Mouse (Mus musculus): Measurements from ENCODE around the gene S100a7a.

Gene S100a7a

DNA sequence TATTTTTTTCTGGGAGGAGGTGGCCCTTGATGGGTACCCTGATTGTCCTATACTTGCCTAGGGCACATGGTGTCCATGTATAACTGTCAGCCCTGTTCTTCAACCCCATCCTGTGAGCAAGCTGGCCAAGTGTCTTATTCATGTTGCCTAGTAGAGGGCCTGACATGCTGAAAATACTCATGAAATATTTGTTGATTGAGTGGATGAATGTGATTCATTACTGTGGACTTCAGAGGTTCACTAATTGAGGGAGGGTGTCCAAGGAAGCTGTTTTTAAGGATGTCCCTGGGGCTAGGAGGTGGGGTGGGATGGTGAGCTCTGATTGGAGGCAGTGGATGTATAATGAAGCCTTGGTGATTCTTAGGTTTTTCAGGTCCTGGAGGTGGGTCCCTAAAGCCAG lies at the start of gene S100a7a:
Gene S100a7a (plus strand): TSS at position 301 of the 400 bp plus-strand sequence.
- DNase-seq: no peak

DNA sequence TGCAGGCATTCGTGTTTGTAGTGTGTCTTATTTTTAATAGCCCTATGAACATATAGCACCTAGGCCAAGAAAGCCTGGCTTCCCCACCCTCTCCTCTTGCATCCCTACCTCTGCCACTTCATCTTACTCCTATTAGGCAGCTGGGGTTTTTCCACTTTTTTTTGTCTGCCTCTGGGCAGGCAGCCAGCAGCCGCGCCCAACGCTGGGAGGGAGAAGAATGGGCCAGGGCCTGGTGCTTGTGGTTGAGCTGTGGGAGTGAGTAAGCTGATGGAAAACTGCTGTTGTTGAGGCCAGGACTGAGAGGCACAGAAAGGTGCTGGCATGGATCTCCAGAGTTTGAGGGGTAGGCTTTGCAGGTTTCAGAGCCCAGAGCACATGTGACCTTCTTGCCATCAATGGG lies 49.4 kb upstream of the S100a7a start:
- peak; percentile 38 for DNase-seq

DNA sequence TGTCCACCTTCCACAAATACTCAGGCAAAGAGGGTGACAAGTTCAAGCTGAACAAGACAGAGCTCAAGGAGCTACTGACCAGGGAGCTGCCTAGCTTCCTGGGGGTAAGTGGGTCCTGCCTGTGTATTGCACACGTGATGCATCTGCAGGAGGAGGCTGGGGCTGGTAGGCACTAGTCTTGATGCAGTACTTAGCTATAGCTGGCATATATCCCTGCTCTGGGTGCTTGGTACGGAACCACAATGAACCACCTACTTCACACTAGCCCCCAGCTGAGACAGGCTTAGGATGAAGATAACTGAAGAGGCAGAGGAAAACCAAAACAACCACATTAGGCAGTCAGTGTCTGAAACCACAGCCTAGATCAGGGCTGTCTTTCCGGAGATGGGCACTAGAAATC lies 48.8 kb upstream of the S100a7a start:
- DNase-seq: no peak

DNA sequence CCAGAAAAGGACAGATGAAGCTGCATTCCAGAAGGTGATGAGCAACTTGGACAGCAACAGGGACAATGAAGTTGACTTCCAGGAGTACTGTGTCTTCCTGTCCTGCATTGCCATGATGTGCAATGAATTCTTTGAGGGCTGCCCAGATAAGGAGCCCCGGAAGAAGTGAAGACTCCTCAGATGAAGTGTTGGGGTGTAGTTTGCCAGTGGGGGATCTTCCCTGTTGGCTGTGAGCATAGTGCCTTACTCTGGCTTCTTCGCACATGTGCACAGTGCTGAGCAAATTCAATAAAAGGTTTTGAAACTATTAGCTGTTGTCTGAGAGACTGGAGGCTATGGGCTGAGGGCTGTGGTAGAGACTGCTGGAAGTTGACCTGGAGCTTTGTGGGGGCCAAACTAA lies 48.1 kb upstream of the S100a7a start:
- DNase-seq: no peak

DNA sequence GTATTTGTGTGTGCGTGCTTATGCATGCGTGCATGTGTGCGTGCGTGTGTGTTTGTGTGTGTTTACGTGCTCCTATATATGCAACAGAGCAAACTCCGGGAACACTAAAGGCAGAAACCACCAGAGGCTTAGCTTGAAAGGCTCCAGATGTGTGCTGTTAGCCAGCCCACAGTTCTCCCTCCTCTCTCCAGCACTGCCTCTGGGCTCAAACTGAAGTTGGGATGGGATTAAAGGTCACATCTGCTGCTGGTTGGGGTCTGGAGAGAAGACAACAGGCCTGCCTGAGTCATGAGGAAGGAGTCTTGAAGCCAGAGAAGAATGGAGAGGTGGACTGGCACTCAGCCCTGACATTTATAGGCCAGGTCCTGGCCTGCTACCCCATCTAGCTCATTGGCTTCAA lies 47.6 kb upstream of the S100a7a start:
- no peak for DNase-seq

DNA sequence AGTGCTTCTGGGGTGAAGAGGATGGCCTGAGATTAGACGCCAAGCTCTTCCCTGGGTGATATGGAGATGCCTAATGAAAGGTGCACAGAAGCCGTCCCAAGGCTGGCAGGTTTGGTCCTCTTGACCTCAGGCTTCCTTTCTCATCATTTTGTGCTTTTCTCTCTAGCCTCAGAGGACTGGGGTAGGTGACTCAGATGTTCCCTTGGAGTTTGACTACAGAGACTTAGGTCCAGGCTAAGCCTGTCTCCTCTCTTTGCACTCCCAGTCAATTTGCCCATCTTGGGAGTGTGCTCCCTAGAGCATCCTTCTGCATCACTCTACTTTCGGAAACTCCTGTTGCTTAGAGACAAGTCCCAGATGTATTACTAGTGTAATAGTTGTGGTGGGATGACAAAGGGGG lies 46.5 kb upstream of the S100a7a start:
- DNase-seq: no peak

DNA sequence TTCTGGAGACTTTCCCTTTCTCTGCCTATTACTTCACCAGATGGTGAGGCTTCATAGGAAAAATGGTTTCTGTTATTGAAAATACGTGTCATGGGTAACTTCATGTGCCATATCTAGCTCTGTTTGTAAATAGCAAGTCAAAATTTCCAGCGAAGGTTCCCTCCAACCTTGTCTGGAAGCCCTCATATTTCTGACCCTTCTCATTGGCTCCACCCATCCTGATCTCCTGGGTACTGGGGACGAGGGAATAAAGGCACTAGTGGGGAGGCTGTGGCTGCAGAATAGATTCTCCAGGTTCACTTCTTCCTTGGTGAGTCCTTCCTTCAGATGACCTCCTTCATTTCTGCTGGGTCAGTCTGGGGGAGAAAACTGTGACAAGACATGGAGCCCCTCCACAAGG lies 45.6 kb upstream of the S100a7a start, which contains the start of gene S100a5:
Gene S100a5 (plus strand): TSS at position 301 of the 400 bp plus-strand sequence.
- no peak for DNase-seq

DNA sequence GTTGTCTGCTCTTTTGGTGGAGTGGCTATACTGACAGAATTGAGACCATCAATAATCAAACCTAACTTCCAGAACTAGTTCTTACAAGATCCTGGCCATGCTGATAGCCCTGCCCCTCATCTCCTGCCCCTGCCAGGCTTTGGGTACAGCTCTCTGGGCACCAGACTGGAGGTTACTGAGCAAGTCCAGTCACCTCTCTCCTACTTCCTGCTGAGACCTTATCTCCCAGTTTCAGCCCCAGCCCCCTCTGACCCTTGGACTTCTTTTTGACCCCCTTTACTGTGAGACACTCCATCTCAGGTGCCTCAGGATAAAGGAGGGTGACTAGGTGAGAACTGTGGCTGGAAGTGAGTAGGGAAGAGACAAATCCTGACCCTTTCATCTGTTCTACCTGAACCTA lies 44.7 kb upstream of the S100a7a start:
- no peak for DNase-seq

DNA sequence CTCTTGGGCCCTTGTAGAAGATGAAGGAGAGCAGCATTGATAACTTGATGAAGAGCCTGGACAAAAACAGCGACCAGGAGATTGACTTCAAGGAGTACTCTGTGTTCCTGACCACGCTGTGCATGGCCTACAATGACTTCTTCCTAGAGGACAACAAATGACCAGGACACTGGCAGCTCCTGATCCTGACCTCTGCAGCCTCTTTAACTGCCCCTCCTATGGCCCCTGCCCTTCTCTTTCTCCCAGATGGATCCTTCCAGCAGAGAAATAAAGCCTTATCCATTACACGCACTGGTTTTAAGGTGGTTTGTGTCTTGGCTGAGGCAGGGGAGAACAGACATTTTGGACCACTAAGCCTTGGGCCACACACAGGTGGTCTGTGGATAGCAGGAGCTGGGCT lies 42.3 kb upstream of the S100a7a start:
- no peak for DNase-seq

DNA sequence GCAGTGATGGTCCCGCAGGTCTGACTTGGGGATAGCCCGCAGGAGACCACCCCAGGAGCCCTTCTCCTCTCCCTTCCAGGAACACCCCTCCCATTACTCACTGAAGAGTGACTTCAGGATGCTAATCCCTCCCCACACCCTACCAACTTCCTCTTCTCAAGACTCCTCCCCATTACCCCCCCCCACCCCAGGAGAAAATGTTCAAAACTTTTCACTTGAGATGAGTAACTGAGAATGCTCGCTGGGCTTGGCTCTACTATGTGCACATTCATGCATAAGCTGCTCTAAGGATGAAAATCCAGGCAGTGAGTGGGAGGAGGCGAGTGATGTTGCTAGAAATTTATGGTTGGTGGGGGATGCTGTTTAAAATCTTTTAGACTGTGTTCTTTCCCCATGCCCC lies 41.8 kb upstream of the S100a7a start:
- no peak for DNase-seq

DNA sequence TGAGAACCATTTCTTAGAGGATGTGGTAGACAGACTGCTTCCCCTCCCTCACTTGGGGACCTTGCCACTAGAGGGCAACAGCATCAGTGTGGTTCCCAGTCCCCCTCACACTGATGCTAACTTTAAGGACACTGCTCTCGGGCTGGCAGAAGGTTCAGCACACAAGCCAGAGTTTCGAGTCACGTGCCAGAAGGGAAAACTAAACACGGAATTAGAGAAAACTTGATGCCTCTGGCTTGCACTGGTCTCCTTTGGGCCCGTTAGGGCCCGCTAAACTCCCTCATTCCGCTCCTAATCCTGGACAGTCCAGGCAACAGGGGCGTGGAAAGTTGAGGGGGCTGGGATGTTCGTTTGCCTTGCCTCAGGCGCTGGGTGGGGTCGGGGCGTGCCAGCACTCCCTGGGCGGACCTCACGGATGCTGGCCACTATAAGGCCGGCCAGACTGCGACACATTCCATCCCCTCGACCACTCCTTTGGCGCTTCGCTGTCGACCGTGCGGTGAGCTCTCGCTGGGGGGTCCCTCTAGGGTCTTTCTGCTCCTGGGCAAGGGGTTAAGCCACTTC lies 41.0 kb upstream of the S100a7a start, which contains the start of gene S100a6:
Gene S100a6 (plus strand): TSS at position 155 of the 564 bp plus-strand sequence.
- DNase-seq: peak; percentile 38

DNA sequence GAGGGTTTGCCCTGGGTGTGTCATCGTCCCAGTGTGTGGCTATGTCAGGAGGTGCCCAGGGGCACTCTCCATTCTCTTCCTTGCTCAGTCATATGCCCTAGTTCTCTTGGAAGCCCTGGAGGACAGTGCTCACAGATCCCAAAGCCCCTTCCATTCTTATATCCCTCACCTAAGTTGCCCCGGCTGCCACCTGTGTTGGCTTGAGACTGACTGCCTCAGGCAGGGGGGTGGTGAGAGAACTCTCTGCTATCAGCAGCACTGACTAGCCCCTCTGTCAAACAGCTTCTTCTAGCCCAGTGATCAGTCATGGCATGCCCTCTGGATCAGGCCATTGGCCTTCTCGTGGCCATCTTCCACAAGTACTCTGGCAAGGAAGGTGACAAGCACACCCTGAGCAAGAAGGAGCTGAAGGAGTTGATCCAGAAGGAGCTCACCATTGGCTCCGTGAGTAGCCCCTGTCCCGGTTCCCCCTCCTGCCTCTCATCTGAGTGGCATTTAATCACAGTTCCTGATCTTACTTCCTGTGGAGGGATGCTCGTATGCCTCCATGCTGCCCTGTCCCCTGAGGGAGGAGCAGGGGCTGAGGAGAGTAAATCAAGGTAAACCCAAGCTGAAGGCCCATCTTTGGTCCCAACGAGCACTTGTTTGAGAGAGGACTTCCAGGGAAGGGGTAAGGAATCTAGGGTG lies 40.2 kb upstream of the S100a7a start:
- no peak for DNase-seq

DNA sequence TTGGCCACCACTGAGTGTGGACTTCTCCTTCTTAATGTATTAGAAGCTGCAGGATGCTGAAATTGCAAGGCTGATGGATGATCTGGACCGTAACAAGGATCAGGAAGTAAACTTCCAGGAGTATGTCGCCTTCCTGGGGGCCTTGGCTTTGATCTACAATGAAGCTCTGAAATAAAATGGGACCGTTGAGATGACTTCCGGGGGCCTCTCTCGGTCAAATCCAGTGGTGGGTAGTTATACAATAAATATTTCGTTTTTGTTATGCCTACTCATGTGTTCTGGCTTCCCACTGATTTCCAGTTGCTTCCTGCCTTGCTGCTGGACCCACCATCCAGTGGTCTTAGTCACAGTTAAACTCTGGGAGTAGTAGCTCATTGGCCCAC lies 39.7 kb upstream of the S100a7a start:
- DNase-seq: no peak

DNA sequence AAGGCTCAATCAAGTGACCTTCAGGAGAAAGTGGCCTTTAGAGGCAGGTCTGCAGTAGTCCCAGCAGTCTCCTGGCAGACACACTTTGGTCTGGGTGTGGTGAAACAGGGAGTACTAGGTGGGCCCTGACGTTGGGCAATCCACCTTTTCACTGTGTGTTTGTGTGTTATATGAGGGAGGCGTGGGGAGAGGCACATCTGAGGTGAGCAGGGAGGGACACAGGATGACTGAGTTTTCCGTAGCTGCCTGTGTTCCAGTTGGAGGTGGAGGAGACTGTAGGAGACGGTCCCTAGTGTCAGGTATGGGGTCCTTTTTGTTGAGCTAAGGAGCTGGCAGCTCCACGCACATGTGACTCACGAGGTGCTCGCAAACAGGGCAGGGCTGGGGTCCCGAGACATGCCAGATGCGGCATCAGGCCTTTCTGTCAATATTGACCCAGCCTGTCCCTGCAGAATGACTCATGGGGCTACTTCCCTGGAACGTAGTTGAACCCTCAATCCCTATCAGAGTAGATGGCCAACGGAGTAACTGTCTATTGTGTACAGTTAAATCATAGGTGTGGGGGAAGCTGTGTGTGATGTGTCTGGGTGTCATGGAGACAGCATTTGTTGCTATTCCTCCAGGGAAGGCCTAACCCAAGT lies 39.1 kb upstream of the S100a7a start:
- no peak for DNase-seq

DNA sequence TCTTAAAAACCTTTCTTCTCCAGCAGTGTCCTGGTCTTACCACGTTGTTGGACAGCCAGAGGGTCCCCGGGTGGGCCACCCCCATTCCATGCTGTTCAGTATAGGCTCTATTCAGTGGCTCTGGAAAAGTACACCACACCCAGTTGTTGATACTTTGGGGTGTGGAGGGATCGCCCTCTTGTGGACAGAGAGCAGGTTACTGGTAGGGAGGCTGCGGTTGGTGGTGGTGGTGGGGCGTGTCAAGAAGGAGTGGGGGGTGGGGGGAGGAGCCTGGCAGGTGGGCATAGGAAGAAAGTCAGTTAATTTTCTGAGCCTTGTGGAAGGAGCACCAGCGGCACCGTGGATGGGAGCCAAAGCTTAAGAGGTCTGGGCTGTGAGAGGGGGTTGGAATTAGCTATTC lies 38.4 kb upstream of the S100a7a start:
- DNase-seq: peak; percentile 40

DNA sequence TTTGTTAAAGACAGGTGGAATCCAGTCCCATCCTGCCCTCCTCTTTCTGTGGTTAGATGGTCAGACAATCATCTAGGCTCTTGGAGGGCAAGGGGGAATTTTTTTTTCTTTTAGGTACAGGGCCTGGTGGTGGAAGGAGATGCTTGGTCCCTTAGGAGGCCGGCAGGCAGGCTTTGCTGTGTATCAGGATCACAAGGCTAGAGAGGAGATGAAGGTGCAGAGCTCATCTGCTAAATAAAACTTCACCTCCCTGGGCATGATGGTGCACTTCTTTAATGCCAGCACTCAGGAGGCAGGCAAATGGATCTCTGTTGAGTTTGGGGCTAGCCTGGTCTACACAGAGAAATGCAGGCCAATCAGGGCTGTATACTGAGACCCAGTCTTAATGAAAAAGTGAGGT lies 37.9 kb upstream of the S100a7a start:
- no peak for DNase-seq

DNA sequence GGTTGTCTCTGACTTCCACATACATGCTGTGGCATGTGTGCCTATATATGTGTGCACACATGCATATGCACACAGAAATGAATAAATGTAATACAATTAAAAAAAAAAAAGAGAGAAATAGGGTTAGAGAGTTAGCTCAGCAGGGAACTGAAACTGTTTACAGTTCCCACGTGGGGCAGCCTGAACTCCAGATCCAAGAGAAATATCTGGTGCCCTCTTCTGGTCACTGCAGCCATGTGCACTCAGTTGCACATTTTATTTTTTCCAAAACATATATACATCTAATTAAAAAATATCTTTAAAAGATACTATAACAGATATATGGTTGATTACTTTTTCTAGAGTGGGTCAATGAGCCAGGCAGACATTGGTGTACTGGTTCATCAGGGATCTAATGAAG lies 36.2 kb upstream of the S100a7a start:
- DNase-seq: no peak

DNA sequence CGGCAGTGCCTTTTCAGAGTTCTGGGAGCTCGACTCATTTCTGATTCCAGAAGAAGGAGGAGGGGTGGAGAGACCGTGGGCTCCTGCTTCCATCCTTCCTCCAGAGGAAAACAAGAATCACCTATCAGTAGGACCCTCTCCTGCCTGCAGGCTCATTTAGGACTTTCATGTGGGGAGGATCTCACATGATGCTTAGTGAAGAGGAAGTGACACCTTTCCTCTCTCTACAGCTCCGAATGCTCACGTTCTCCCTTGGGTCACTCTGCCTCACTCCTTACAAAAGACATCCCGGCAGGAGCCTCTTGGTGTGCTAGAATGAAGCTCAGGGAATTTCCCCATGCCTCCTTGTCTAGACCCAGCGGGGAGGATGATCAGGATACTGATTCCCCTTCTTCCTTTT lies 32.3 kb upstream of the S100a7a start:
- no peak for DNase-seq

DNA sequence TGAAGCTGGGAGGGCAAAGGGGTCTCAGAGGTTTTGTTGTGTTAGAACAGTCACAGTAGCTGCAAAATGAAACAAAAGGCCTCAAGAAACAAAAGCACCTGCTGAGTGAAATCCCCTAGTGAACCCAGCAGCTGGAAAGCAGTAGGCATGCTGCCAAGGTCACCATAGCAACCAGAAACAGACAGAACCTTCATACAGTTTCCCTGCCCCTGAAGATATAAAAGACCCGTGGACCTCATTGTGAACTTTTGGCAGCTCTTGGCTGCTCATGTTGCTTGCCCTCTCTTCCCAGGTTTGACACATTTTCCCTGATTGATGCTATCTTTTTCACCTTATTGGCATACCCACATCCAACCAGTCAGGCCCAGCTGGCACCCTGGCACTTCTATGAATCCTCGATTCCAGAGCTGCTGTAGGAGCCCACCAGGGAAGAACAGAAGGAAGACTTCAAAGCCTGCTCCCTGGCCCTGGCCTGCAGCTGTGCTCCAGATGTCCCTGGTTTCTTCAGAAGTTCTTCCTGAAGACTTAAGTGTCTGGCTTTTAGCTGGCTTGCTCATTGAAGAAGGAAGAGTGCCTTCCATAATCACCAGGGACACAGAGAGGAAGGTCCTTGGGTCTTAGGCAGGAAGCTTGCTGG lies 30.3 kb upstream of the S100a7a start:
- DNase-seq: peak; percentile 71

DNA sequence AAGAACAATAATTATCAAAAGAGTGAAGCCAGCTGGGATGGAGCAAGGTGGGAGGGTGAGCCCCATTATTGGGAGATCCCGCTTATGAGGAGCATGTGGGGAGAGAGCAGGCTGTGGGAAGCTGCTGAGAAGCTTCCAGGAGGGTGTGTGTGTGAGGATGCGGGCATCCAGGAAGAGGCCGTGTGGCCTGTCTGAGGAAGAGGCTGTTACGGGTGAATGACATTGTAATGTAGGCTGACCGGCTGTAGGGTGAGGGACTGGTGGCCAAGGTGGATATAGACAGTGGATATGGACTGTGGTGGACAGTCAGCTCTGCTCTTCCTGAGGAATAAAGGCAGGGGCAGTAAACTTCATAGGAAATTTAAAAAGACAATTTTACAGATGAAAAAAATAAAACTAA lies 28.3 kb upstream of the S100a7a start:
- no peak for DNase-seq

DNA sequence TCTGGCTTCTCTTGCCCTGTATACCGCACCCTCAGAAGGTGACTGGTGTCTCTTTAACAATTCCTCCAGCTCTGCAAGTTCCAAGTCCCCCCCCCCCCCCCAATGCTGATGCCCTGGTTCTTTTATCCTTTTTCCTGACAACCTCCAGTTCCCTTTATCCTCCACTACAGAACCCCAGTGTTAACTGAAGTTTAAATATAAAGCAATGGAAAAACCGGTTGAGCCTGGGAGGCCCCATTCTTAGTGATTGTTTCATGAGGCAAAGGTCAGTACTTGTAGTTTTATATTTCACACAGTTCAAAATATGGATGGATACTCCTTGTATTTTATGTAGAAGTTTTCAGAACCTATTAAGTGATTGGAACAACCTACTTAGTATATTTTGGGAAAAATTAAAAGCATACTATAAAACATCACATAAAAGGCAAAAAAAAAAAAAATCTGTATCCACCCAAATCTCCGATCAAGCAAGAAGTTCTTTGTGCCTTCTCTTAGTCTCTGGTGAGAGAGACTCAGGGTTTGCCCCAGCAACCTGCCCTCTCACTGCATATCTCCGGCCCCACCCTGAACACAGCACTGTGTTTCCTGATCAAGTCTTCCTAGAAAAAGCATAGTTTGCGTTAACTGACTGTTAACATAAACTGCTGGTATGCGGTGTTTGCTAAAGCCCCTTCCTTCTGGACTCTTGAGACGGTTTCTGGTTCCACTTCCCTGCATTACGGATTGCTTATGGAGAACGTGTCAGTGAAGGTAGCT lies 27.4 kb upstream of the S100a7a start:
- no peak for DNase-seq

DNA sequence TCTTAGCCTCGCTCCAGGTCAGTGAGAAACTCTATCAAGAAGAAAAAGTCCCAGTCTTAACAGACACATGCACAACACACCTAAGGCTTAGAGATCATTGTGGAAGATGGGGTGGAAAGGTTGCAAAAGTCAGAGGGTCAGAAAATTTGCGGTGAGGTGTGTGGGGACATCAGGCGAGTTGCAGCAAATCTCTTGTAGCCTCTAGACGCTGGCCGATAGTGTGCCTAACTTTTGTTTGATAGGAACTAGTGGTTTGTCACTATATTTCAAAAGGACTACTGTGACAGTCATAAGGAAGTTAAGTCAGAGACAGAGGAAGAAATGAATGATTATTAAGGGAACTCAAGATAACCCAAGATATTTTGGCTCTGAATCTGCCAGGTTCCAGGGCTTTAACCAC lies 26.5 kb upstream of the S100a7a start:
- no peak for DNase-seq

DNA sequence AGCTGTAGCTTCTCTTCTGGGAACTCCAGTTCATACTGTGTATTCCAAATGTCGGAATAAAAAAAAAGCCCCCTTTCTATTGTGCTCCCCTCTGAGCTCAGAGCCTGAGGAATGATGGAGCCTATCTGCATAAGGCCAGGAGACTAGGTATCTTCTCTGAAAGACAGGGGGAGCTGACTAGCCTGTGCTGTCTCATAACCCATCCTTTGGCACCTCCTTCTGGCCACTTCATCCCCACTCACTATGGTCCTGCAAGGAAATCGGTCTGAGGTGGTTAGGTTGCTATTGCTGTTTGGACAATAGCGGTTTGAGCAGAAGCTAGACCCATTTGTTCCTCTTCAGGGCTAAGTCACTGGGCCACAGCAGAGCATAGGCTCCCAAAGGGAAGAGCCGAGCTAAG lies 26.0 kb upstream of the S100a7a start:
- no peak for DNase-seq
